Mouse (Mus musculus) liver, embryonic 12.5 days (tissue): ENCODE measurements around the gene Fcho2. TPM values are rescaled to one million over a fixed set of nuclear protein-coding genes. Genes with fewer than 3 reads are reported as not detected.
A peak's percentile ranks its signal among the peaks of the same experiment; 100 is the strongest.

Experiments
- ATAC-seq: fragments of 200-750 bp; cut with Nextera tagmentation; 2 replicates; pipeline ENCODE4 v1.8.0; 2017; ENCODE audit warnings: moderate number of reproducible peaks, mild to moderate bottlenecking, moderate library complexity
- H3K27ac ChIP-seq: fragments of 300-500 bp; sonication (generic); 2 replicates; pipeline ENCODE4 v1.5.1; 2016; ENCODE audit warnings: mild to moderate bottlenecking
- H3K27me3 ChIP-seq: fragments of 300-500 bp; sonication (generic); replicated peaks from 2 replicates; pipeline ENCODE4 v1.6.1; 2016; ENCODE audit warnings: mild to moderate bottlenecking, moderate library complexity
- H3K36me3 ChIP-seq: fragments of 300-500 bp; sonication (generic); 2 replicates; pipeline ENCODE4 v1.6.1; 2016; ENCODE audit warnings: mild to moderate bottlenecking, moderate library complexity
- H3K4me1 ChIP-seq: fragments of 300-500 bp; sonication (generic); 2 replicates; pipeline ENCODE4 v1.6.1; 2016
- H3K4me2 ChIP-seq: fragments of 300-500 bp; sonication (generic); 2 replicates; pipeline ENCODE4 v1.6.1; 2016; ENCODE audit warnings: mild to moderate bottlenecking, moderate library complexity
- H3K4me3 ChIP-seq: fragments of 300-500 bp; sonication (generic); 2 replicates; pipeline ENCODE4 v1.5.1; 2016; ENCODE audit warnings: mild to moderate bottlenecking, moderate library complexity
- H3K9ac ChIP-seq: fragments of 300-500 bp; sonication (generic); 2 replicates; pipeline ENCODE4 v1.6.1; 2016; ENCODE audit warnings: mild to moderate bottlenecking, moderate library complexity
- H3K9me3 ChIP-seq: fragments of 300-500 bp; sonication (generic); replicated peaks from 2 replicates; pipeline ENCODE4 v1.6.1; 2016; ENCODE audit warnings: mild to moderate bottlenecking, moderate library complexity
- WGBS: fragments of 180-500 bp; shearing (Covaris S2); methylation state at CpG from one replicate; pipeline ENCODE4 v1.1.7; 2016; ENCODE audit not compliant: insufficient replicate concordance; 5-methylcytosine and 5-hydroxymethylcytosine counted together
- polyA plus RNA-seq: library from polyadenylated mRNA; unstranded; fragments of >200 nt; fragmentation: Nextera tagmentation; extraction: Ambion mirVana; gene quantifications from 2 replicates; pipeline ENCODE4 v1.2.1, GENCODE M21; 2016

The Fcho2 gene
- polyA plus RNA-seq, 1 experiment from 2014 or later: 29.4 TPM

DNA sequence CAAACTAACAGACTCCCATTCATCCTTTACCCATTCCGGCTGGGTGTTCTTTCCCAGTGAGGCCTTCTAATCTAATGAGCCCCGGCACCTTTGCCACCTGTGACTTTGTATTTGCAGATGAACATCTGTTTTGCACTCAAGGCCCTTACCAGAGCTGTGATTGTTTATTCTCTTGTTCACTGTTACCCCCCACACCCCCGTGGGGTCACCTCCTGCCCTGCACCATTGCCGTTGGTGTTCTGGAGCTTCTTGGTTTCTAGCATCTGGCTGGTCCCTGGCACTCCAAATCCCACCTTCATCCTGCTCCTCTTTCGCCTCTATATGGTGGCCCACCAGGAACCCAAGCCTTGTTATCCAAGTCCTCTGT, 114.0 kb downstream of the Fcho2 start:
- no peak for ATAC-seq
- H3K4me1 ChIP-seq: no peaks in the 10 kb centered on the region
- no peak overlapping the region for H3K4me2 ChIP-seq
- 72% methylated on average over 5 of the region's 5 CpGs for WGBS
- H3K9ac ChIP-seq: no peak overlapping the region
- H3K27ac ChIP-seq: no peak overlapping the region
- H3K27me3 ChIP-seq: peaks cover 15% of the 10 kb centered on the region
- no peak overlapping the region for H3K4me3 ChIP-seq
- no peaks in the 10 kb centered on the region for H3K36me3 ChIP-seq
- no peaks in the 10 kb centered on the region for H3K9me3 ChIP-seq

DNA sequence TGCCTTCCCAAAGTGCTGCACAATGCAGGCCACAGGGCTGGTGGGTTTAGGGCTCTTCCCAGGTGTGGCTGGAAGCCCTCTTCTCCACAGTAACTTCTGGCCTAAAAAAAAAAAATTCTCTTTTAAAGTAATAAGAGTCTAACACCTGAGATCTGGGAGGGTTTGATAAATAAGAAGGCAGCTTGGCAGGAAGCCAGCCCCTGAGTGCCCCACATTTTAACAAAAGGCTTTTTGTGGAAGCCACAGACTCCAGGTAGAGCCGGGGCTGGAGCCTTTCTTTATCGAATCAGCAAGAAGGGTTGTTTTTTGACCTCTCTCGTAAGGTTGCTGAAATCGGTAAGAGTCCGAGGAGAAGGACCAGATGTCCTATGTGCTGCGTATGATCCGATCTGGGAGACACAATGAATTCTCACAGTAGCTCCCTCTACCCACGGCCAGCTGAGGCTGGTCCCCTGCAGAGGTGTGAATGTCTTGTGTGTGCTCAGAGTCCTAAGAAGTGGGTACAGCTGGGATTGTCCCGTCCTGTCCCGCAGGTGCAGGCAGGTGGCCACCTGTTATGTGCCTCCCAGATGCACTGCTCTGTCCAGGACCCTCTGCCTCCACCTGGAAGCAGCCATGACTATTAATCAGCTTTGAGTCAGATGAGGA, 114.5 kb downstream of the Fcho2 start:
- no peak for ATAC-seq
- WGBS: 59% methylated on average over 10 of the region's 10 CpGs

DNA sequence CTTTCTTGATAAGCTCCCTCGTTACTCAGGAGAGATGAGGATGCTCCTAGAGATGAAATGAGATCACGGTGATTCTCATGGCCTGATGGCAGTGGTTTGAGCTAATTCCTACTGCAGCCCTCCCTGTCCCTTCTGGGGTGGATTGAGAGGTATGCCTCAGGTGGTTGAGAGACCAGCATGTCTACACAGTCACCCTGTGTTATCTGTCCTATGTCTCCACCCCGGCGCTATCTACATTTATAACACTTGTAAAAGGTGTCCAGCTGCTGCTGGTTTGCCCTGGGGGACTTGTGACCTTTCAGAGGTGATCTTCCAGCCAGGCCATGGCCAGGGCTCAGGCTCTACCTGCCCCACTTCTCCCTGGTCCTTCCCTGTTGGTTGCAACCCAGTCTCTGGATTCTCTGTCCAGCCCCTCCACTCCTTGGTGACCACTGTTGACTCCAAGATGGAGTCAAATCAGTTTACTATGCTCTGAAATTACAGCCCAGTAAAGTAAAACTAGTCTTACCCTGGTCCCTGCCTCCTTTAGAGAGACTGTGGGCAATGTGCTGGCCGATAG, 115.2 kb downstream of the Fcho2 start:
- H3K4me2 ChIP-seq: no peak overlapping the region
- no peak overlapping the region for H3K4me3 ChIP-seq
- no peak for ATAC-seq
- no peak overlapping the region for H3K27ac ChIP-seq
- no peaks in the 10 kb centered on the region for H3K36me3 ChIP-seq
- WGBS: 62% methylated on average over 5 of the region's 5 CpGs
- no peak overlapping the region for H3K9ac ChIP-seq
- H3K4me1 ChIP-seq: no peaks in the 10 kb centered on the region
- no peaks in the 10 kb centered on the region for H3K9me3 ChIP-seq
- peaks cover 28% of the 10 kb centered on the region for H3K27me3 ChIP-seq

More for the DNA sequence above, 114.5 kb downstream of the Fcho2 start:
- H3K36me3 ChIP-seq: no peaks in the 10 kb centered on the region
- H3K4me1 ChIP-seq: no peaks in the 10 kb centered on the region
- H3K4me3 ChIP-seq: no peak overlapping the region
- no peaks in the 10 kb centered on the region for H3K9me3 ChIP-seq
- H3K27ac ChIP-seq: no peak overlapping the region
- no peak overlapping the region for H3K4me2 ChIP-seq
- H3K9ac ChIP-seq: no peak overlapping the region
- peaks cover 20% of the 10 kb centered on the region for H3K27me3 ChIP-seq

DNA sequence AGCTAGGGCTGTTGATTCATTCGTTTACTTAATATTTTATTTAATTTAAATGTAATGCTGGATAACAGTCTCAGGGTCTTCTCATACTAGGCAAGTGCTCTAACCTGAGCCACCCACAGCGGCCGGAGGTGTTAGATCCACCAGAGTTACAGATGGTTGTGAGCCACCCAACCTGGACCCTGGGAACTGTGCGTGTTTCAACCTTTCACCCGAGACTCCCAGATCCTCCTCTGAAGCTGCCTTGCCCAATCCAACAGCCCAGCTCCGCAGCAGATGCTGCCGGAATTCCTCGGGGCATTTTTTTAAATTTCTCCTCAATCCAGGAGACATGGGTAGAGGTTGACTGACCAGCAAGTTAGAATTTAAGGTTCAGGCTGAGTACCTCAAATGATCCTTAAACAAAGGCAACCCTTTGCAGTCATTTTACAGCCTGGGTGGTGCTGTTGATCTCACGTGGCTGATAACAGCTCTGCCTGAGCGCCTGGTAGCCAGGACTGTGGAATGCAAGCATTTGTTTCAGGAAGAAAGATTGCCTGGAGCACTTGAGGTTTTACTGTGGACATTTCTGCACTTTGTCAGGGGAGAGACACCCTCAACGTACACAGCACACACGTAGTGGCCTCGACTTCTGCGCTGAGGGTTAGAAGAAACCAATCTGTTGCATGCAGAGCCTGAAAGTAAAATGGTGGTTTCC, 116.1 kb downstream of the Fcho2 start:
- Histone ChIP-seq H3K4me2 (no peak overlapping the region), H3K4me3 (no peak overlapping the region), H3K36me3 (no peaks in the 10 kb centered on the region), H3K27ac (no peak overlapping the region), H3K27me3 (peaks cover 36% of the 10 kb centered on the region), H3K4me1 (no peaks in the 10 kb centered on the region), H3K9ac (no peak overlapping the region), H3K9me3 (no peaks in the 10 kb centered on the region)
- no peak for ATAC-seq
- WGBS: 57% methylated on average over 14 of the region's 14 CpGs

DNA sequence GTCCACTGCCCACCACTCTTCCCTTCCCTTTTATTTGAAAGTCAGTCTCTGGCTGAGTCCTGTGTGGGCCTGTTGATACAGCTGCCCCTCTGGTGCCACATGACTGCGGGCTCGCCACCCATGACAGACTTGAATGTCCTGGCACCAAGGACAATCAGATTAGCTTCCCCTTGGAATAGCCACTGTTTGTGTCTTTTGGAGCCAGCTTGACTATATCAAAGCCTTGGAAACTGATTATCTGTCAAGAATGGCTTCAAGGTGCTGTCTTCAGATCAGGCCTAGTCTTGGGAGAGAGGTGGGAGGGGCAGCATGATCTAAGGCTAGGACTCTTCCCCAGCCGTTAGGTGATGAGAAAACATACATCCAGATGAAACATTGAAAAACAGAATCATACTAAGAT, 118.5 kb downstream of the Fcho2 start:
- no peak overlapping the region for H3K27ac ChIP-seq
- ATAC-seq: no peak

DNA sequence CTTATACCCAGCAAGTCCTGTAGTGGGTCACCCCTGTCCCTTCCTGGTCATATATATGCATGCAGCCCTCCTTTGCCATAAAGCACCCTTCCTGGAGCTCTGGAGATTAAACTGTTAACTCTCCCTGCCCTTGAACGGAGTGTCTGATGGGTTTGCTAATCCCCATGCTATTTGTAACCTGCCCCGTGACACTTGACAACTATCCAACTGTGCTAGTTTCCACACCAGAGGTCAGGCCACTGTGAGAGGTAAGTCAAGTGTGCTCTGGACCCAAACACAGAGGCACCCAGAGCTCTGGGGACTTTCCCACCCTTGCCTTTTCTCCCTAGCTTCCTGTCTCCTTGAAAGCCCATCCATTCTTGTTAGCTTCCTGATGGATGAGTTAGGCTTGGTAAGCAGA, 119.7 kb downstream of the Fcho2 start:
- H3K27me3 ChIP-seq: peaks cover 56% of the 10 kb centered on the region
- H3K9me3 ChIP-seq: no peaks in the 10 kb centered on the region
- H3K4me1 ChIP-seq: no peaks in the 10 kb centered on the region
- no peak overlapping the region for H3K4me3 ChIP-seq
- H3K36me3 ChIP-seq: no peaks in the 10 kb centered on the region
- H3K27ac ChIP-seq: no peak overlapping the region
- ATAC-seq: no peak
- 36% methylated on average over 2 of the region's 2 CpGs for whole genome bisulfite sequencing
- no peak overlapping the region for H3K4me2 ChIP-seq
- H3K9ac ChIP-seq: no peak overlapping the region

More for the DNA sequence above, 118.5 kb downstream of the Fcho2 start:
- Histone ChIP-seq H3K4me1 (no peaks in the 10 kb centered on the region), H3K9me3 (no peaks in the 10 kb centered on the region), H3K4me2 (no peak overlapping the region), H3K4me3 (no peak overlapping the region), H3K36me3 (no peaks in the 10 kb centered on the region), H3K9ac (no peak overlapping the region), H3K27me3 (peaks cover 52% of the 10 kb centered on the region)
- WGBS: 75% methylated on average over 3 of the region's 3 CpGs

DNA sequence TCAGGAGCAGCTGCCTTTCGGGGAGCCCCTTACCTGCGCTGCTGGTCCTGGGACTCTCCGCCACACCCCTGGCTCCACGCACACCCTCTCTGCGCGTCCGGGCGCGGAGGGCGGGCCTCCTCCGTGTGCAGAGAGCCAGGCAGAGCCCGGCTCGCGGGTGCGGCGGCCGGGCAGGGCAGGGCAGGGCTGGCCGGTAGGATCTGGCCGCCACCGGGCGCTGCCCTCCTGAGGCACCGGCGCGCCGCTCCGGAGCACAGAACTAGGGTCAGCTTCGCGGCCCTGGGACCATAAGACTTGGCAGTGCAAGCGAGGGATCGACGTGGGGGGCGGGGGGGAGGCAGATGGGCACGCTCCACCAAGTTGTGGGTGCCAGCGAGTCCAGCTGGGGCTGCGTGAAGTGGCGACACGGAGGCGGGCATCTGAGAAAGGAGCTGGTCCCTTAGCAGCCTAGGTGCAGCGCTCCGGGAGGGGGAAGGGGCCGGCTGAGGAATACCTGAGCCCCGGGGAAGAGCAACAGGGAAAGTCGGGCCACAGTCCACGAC, 120.4 kb downstream of the Fcho2 start, which contains the start of gene Tmem171:
Gene Tmem171 (minus strand): TSS at position 62 of the 542 bp plus-strand sequence.
- Histone ChIP-seq H3K27ac (no peak within 1 kb of the TSS), H3K27me3 (peaks cover 53% of the 10 kb centered on the region), H3K36me3 (no peaks in the 10 kb centered on the region), H3K4me2 (peak within 1 kb of the TSS; percentile 57), H3K4me1 (no peaks in the 10 kb centered on the region), H3K9ac (no peak within 1 kb of the TSS), H3K9me3 (no peaks in the 10 kb centered on the region), H3K4me3 (peak within 1 kb of the TSS; percentile 27; the same call in 1 of the 2 replicates)
- no peak for ATAC-seq
- WGBS: 8% methylated on average over 44 of the region's 44 CpGs

DNA sequence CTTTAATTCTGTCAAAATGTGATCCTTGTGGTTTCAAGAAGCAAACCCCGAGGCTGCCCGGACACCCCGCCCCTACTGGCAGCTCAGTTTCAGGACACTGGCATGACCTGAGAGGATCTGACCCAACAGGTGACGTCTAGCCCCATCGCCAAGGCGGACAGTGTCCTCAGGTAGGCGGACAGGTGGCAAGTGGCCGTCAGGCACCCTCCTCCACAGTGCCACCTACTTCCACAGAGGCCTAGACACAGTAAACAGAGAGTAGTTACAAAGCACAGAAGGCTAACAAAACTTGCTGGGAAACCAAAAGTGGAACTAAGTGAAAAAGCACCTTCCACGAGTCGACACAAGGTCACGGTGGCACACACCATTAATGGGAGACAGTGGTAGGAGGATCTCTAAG, 121.9 kb downstream of the Fcho2 start:
- Histone ChIP-seq H3K27me3 (peaks cover 49% of the 10 kb centered on the region), H3K4me1 (no peaks in the 10 kb centered on the region), H3K4me3 (no peak overlapping the region), H3K4me2 (no peak overlapping the region), H3K27ac (no peak overlapping the region), H3K9me3 (no peaks in the 10 kb centered on the region), H3K36me3 (no peaks in the 10 kb centered on the region), H3K9ac (no peak overlapping the region)
- no peak for ATAC-seq
- WGBS: 68% methylated on average over 11 of the region's 11 CpGs

DNA sequence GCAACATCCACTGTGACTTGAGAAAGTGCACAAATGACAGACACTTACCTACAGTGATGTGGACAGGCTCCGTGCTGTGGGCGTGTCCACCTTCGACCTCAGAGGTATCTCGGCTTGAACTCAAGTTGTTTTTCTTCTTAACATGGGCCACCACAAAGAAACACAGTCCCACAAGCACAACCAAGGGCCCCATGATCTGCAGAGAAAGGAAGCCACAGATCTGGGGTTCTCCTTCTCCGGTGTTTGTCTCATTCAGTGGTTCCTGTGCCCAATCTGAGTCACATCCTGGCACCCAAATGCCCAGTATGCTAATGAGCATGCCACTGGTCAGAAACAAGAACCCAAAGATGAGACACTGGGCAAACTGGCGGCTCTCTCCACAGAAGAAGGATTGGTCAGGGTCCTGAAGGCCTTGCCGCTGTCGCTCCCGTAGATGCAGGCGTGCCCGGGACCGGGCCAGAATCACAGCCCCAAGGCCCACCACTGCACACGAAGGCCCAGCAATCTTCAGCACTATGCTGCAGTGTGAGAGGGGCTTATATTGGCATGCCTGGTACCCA, 123.2 kb downstream of the Fcho2 start:
- Histone ChIP-seq H3K9me3 (no peaks in the 10 kb centered on the region), H3K27ac (no peak overlapping the region), H3K4me1 (no peaks in the 10 kb centered on the region), H3K4me2 (no peak overlapping the region), H3K4me3 (no peak overlapping the region), H3K27me3 (peaks cover 49% of the 10 kb centered on the region), H3K9ac (no peak overlapping the region), H3K36me3 (no peaks in the 10 kb centered on the region)
- 77% methylated on average over 13 of the region's 13 CpGs for WGBS
- ATAC-seq: no peak

DNA sequence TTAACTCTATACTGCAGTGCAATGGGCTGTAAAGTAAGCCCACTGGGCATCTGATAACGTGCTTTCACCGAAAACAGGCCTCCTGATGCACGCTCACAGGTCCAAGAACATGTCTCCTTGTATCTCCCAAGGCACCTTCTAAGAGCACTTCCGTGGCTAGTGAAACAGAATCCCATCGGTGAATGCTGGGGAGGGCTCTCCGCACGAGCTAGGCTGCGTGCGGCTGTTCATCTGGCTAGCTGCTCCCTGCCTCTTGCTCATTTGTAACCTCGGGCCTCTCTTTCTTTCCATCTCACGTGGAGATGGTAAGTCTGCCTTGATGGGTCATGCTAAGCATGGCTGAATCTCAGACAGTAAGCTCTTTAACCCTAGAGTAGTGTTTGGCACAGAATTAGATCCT, 124.4 kb downstream of the Fcho2 start:
- Histone ChIP-seq H3K27ac (no peak overlapping the region), H3K27me3 (peaks cover 37% of the 10 kb centered on the region), H3K9me3 (no peaks in the 10 kb centered on the region), H3K4me3 (no peak overlapping the region), H3K4me1 (no peaks in the 10 kb centered on the region), H3K36me3 (no peaks in the 10 kb centered on the region), H3K4me2 (no peak overlapping the region), H3K9ac (no peak overlapping the region)
- WGBS: 74% methylated on average over 11 of the region's 11 CpGs
- no peak for ATAC-seq

DNA sequence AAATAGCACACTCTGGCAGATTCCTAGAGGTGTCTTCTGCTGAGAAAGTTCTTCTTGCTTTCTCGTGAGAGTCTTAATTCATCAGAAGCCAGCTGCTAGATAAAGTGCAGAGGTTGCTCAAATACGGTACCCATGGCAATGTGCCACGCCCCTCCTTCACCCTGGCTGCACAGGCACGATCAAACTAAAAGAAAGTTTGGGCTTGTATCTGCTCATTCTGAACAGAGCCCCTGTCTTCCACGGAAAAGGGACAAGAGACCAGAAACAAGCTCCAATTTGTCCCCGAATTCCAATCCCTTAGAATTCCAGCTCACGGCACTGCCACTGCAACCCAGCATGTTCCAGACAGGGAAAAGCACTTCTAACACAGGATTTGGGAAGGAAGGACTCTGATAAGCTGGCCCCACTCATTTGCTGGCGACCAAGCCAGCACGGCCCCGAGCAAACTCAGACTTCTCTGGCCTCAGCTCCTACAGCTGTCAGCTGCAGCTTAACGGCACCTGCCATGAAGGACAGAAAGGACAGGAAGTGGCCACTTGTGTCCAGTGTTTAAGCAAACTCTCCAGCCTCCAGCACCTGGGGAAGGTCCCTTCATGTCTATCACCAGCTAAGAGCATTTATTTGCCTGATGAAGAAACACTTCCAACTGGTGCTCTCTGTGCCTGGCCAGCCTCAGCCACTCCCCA, 125.5 kb downstream of the Fcho2 start:
- H3K36me3 ChIP-seq: no peaks in the 10 kb centered on the region
- H3K9ac ChIP-seq: no peak overlapping the region
- no peaks in the 10 kb centered on the region for H3K4me1 ChIP-seq
- H3K4me3 ChIP-seq: no peak overlapping the region
- no peak overlapping the region for H3K4me2 ChIP-seq
- no peak overlapping the region for H3K27ac ChIP-seq
- 57% methylated on average over 11 of the region's 11 CpGs for WGBS
- no peaks in the 10 kb centered on the region for H3K9me3 ChIP-seq
- no peak for ATAC-seq
- H3K27me3 ChIP-seq: peaks cover 26% of the 10 kb centered on the region
